Mouse (Mus musculus) testis, postnatal 10 days (tissue): ENCODE measurements around the gene Slc17a1.
A peak's percentile ranks its signal among the peaks of the same experiment; 100 is the strongest.

ENCODE experiments used
- DNase-seq: peaks from one replicate; pipeline ENCODE4 v3.0.0; 2021; ENCODE audit warnings: low spot score

The Slc17a1 gene

DNA sequence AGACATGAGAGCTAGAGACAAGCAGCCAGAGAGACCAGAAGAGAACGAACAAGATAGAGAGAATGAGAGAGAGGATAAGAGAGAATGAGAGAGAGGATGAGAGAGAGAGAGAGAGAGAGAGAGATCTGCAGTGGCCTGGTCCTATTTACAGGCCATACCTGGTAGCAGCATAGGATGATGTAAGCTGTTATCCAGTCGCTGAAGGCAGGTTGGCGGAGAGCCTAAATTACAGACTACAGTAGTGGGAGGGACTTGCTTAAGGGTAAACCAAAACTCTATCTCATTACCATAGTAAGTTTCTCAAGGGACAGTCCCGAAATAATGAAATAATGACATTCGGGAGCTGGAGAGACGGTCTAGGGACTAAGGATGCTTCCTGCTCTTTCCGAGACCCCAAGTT is at the start of gene Slc17a1:
Gene Slc17a1 (plus strand): TSS at position 346 of the 400 bp plus-strand sequence.
- DNase-seq: no peak

DNA sequence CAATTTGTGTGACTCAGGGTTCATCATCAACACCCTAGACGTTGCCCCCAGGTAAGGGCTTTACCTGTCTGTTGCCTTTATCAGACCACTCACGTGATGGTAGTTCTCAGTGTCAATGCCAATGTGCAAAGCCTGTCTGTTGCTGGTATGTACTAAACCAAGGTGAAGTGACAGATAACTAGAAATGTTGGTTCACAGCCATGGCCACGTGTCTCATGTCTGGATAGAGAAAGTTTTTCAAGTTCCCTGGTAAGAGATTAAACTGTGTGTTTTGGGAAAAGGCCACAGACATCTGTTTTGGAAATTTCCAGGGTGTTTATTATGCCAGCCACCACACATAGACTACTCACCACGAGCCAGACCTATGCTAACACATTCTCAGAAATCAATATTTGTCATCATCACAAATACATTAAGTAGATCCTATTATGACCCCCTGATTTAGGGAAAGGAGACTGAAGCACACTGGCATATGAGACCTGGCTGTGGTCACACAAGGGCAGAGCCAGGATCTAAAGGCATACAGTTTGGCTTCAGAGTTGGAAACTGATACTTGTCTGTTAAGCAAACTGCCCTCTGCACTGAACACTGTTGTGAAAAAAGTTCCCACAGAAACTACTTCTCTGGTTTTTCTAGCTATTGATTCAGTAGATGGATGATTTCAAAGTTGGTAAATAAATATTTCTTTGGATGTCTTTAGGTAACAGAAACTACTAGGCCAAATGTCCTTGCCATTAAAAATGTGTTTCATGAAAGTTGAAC is 47.2 kb upstream of the Slc17a1 start:
- DNase-seq: no peak

DNA sequence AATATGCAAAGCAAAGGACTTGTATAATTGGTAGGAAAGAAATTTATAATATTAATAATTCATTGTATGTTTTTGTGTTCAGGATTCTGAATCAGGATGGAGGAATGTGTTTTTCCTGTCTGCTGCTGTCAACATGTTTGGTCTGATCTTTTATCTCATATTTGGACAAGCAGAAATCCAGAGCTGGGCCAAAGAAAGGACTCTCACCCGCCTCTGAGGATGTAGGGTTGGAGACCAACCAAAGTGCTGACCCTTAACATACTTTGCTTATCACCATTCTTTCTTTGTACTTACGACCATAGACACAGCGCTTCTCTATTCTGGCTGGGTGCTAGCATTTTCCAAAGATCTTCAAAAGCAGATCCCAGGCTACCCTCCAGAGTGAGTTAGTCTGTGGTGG is 45.3 kb upstream of the Slc17a1 start:
- DNase-seq: no peak

DNA sequence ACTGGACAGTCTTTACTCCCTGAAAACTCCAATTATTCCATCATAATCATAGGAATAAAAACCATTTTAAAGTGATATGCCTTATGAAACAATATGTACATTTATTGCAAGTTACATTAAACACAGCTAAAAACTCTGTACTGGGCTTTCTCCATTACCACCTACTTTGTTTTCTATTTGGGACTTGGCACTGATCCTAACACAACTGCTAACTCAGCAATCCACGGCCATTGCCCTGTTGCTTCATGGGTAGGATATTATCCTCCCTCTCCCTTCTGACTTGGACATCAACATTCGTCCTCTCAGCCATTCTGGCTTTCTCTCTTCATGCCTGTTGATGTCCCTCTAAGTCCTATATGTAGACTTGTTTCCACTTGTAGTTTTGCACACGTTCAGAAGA is 40.9 kb upstream of the Slc17a1 start:
- no peak for DNase-seq

DNA sequence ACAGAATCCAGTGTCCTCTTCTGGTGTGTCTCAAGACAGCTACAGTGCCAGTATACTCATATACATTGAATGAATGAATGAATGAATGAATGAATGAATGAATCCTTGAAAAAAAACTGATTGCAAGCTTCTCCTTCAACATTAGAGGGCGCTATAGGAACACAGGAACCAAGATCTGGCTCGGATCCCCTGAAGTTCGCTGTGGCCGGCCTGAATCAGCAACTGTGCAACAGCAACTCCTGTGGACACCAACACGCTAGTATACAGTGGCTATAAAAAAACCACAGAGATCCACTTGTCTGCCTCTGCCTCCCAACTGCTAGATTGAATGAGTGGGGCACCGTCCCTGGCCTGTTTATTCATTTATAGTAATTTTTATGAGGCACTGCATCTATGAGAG is 34.5 kb upstream of the Slc17a1 start:
- DNase-seq: peak; percentile 43

DNA sequence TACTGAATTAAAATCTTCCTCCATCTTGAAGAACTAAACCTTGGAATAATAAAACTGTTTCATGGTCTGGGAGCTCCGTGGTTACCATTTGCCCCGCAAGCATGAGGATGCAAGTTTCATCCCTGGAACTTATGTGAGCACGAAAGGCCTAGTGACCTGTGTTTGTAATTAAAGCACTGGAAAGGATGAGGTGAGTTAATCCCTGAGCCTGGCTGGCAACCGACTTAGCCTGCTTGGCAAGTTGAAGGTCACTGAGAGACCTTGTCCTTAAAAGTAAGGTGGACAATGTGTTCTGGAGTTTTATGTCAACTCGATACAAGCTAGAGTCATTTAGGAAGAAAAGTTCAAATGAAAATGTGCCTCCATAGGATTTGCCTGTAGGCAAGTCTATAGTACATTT is 32.7 kb upstream of the Slc17a1 start:
- DNase-seq: no peak

DNA sequence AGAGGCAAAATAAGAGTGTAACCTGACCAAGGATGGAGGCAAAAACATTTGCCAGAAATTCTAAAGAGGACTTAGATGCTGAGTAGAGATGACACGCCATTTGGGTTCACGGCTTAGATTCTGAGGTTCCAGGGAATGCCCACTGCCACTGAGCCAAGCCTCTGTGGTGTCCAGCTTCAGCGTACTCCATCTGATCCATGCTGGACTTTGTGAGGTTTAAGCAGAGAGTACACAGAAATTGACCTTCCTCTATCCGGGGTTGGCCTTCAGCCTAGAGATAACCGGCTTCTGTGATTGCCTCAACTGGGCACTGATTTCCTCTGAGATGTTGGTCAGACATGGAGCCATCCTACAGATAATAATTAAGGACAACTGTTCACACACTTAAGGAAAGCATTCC is 30.9 kb upstream of the Slc17a1 start:
- no peak for DNase-seq

DNA sequence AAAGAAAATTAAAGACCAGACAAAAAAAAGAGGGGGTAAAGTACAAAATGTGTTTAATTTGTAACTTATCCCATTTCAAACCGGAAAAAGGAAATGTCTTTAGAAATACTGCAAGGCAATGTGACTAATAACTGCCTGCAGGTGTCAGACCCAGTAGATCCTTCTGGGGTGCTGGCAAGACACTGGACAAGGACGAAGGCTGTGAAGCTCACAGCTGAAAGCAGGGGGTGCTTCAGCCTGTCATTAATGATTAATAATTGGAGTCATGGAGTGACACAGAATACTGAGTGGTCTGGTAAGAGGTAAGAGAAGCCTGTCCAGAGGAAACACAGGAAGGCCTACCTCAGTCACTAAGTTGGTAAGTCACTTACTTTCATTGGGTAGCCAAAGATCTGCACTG is 28.2 kb upstream of the Slc17a1 start, which contains the start of gene Slc17a3:
Gene Slc17a3 (plus strand): TSS at position 127 of the 400 bp plus-strand sequence.
- no peak for DNase-seq

DNA sequence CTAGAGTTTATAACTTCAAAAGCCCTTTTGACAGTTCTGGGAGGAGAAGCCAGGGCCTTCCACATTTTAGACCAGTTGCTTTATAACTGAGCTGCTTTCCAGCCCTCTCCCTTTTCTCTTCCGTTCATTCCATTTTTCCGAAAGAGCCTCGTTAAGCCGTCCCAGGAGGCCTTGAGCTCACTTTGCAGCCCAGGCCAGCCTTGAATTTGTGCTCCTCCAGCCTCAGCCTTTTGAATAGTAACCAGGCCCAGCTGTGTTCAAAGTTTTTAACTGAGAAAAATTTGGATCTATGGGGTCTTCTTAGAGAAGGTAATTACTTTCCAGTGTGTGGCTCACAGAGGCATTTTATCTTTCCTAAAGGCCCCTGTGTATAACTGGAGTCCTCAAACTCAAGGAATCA is 21.7 kb upstream of the Slc17a1 start:
- DNase-seq: no peak

DNA sequence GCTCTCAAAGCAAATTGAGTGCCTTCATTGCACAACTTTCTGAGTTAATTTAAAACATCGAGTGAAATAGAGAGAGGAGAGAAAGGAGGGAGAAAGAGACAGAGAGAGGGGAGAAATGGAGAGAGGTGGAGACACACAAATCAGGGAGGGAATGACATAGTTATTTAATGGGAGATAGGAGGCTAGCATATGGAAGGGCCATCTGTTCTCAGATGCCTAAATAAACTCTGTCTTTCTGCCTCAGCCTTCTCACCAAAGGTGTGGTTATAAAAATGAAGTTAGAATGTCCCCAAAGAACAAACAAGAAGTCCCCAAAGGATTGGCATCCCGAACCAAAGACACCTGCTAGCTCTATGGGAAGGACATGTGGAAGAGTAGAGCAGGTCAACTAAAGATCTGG is 18.3 kb upstream of the Slc17a1 start:
- no peak for DNase-seq

DNA sequence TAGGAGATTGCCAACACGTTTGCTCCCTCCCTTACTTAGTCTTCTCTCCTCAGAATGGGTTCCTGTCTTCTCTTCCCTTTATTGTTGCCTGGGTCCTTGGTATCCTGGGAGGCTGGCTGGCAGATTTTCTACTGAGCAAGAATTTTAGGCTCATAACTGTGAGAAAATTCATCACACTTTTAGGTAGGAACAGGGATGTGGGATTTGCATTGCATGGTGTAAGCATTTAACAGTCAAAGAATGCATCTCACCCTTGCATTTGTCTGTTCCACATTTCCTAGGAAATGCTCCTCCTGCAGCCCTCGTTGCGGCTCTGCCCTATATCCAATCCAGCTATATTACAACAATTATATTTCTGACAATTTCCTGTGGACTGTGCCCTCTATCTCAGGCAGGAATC is 11.1 kb upstream of the Slc17a1 start:
- no peak for DNase-seq

DNA sequence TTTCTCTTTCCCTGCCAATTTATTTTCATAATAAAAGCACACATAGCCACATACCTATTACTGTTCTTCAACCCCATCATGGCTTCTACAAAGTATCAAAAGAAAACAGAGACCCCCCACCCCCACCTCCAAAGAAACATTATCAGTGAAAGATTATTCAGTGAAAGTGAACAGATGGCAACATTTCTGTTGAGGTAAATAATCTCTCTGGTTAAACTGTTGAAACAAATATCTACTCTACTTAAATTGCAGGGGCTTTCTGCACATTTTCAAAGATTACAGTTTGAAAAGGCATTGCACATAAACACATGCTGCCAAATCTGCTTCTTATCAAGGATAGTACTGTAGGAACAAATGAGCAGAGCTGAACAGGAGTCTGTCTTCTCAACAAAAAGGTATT is 5.7 kb upstream of the Slc17a1 start:
- no peak for DNase-seq

DNA sequence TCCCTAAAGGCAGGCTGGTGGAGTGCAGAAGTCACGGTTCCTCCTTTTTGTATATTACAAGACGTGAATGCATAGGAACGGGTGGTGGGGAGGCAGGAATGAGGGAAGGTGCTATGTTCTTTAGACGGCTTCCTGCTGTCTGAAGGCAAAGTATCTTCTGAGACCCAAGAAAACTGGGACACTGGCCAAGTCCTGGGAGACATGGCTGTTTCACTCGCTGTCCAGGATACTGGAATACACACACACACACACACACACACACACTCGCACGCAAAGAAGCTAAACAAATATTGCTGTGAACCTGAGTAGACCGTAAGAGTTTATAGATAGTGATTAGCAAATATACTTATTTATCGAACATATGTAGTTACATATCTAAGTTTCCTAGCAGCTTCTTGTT is 2.8 kb upstream of the Slc17a1 start:
- DNase-seq: peak; percentile 43

DNA sequence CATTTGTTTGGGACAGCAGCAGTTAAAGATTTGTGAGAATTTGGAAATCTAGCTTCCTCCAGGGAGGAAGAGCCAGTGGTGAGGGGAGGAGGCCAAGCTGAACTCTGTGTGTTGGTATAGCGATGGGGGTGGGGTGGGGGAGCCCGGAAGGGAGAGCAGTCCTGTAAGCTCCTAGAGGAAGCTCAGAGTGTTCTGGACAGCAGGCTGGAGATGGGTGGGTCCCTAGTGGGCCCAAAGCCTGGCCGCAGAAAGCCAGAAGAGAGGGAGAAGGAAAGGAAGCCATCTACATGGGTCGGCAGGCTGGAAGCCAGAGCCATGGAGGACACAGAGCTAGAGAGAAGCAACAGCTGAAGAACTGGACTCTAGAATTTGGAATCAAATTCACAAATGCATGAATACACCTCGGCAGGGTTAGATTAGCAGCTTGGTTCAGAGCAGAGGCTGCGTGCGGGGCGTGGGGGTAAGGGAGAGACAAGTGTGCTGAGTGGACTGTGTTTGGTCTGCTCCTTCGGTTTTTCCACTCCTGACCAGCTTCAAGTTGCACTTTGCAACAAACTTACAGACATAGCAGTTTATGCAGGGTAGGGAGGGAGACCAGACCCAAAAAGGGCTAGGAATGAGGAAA is 1.4 kb upstream of the Slc17a1 start:
- DNase-seq: peak; percentile 43

DNA sequence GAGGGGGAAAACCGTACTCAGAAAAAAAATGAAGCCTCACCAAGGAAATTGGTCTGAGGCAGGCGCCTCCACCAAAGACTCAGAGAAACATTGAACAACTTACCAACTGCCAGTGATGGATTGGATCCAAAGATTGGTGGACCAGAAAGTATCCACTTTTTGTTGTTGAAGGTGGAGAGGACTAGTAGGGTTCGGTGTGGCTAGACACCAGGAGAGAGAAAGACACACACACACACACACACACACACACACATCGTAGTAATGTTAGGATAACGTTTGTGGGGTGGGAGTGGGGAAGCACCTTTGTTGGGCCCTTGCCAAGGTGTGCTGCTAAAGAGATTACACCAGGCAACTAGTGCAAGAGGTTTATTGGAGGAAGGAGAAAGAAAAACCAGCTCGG is 550 bp upstream of the Slc17a1 start:
- DNase-seq: no peak

DNA sequence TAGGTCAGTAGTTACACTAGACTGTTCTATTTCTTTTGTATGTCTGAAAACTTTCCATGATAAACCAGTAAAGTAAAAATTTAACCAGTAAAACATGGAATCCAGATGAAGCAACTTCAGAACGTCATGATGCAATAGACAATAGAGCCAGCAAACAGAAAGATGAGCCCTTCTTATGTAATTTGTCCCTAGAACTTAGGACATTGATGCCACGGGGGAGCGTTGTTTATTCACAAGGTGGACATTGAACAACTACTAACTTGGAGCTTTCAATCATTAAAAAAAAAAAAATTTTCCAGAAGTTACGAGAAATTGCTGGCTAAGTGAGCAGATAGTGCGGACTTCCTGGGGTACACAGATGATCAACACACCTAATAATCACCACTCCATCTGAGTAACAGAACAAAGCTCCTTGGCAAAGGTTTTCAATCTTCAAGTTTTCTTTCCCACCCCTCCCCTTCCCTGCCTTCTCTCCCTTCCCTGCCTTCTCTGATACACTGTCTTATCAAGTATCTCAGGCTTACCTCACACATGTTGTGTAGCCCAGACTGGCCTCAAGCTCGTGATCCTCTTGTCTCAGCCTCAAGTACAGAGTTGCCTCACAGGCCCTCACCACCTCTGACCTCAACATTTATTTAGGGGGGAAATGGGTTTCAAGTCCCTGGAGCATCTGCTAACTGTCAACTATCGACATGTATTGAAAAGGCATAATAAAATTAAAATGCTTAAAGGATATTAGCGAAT is 1.4 kb downstream of the Slc17a1 start:
- DNase-seq: no peak

DNA sequence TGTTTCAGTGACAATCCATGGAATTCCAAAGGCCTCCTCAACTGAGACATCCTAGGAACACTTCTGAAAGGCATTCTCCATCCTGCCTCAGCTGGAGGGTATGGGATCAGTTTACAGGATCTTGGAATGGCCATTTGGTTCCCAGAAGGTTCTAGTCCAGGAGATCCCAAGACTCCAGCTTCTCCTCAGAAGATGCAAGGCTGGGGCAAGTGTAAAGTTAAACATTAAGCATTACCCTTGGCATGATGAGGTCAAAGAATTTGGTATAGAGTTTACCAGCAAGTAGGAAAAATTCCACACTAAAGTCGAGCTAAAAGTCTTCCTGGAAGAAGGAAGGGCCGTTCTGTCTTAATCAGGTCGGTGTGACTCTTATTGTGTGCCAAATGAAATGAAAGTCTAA is 2.4 kb downstream of the Slc17a1 start:
- no peak for DNase-seq

DNA sequence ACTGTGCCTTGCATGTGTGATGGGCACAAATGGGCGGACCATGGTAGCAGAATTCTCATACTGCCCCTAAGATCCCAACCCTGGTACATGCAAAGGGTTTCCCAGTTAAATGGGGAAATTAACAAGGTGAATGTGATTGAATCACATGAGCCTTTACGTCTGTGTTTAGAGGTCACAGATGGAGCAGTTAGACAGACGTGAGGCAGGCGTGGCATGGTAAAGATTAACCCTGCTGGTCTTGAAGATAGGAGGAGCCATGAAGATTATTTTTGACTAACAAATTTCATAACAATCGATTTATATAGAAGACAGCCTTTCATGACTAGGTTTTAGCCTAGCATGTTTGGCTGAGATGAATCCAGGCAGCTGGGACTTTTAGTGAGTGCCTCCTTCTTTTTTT is 5.6 kb downstream of the Slc17a1 start:
- no peak for DNase-seq

DNA sequence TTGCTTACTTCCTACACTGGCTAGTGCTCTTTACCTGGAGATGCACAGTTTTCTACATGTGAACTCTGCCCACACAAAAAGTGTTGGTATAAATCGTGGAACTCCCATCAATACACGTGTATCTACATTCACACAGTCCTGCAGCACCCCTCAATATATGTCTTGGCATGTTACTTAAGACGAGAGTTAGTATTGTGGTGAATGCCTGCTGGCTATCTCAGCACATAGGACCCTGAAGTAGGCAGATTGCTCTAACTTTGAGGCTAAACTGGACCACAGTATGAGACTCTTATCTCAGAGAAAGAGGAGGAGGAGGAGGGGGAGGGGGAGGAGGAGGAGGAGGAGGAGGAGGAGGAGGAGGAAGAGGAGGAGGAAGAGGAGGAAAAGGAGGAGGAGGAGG is 11.6 kb downstream of the Slc17a1 start:
- no peak for DNase-seq

DNA sequence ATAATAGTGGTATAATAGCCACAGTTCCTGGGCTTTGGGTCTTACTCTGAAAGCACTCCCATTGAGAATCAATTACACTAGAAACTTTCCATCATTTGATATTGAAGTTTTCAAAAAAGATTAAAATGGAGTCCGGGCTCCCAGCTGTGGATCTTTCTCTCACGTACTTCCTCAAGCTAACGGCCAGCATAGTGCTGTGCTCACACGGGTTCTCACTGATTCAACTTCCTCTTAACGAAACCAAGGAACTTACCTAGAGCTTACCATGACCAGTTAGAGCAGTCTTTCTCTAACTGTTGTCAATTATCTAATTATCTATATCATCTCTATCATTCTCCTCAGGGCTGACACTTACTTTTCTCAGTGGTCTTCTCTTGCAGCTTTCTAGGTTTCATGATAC is 12.1 kb downstream of the Slc17a1 start:
- DNase-seq: no peak

DNA sequence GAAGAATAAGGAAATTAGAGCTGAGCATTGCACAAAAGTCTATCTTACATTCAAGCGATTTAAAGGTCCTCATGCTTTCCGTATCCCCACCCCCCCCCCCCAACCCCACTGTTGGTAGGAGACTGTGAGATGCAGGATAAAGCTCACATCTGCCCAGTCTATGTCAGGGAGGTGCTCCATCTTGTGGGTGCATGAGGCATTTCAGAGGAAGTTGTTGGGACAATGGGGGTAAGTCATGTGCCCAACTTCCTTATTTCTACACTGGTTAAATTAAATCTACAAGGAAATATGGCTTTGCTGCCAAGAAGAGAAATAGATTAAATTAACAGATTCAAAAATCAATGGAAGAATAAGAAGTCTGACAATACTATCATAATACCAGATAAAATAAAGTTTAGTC is 18.0 kb downstream of the Slc17a1 start:
- DNase-seq: no peak

DNA sequence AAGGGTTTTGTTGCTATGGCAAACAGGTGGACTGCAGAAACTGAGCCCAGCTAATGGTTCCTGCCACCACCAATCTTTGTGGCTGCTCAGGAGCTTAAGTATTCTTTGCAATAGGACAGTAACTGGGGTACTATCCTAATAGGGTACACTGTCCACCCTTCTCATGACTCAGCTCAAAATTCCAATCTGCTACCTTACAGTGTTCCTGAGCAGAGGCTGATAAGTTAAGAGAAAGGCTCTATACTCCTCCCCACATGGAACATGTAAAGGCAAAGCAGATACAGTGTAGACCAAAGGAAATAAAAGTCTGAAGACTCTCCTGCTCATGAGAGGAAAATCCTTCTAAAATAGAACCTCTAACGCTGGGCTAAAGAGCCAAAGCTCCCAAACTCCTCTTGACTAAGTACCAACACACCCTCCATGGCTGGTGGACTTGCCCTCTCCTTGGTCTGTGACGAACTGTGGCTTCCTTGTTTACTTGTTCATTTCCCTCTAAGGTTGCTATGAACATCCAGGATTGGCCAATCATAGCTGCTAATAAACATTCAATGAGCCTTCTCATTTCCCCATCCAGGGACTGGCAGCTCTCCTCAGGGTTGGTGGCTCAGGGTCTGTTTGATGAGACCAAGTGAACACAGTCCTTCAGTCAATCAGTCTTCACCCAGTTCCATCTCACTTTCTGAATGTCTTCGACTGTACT is 19.6 kb downstream of the Slc17a1 start:
- DNase-seq: no peak
